Mouse (Mus musculus): ENCODE measurements around the gene Bmper. TPM values are rescaled to one million over a fixed set of nuclear protein-coding genes. Genes with fewer than 3 reads are reported as not detected.
A peak's percentile ranks its signal among the peaks of the same experiment; 100 is the strongest.

Bmper gene
- polyA plus RNA-seq, 1 experiment from 2014 or later, result 6.9 TPM

DNA sequence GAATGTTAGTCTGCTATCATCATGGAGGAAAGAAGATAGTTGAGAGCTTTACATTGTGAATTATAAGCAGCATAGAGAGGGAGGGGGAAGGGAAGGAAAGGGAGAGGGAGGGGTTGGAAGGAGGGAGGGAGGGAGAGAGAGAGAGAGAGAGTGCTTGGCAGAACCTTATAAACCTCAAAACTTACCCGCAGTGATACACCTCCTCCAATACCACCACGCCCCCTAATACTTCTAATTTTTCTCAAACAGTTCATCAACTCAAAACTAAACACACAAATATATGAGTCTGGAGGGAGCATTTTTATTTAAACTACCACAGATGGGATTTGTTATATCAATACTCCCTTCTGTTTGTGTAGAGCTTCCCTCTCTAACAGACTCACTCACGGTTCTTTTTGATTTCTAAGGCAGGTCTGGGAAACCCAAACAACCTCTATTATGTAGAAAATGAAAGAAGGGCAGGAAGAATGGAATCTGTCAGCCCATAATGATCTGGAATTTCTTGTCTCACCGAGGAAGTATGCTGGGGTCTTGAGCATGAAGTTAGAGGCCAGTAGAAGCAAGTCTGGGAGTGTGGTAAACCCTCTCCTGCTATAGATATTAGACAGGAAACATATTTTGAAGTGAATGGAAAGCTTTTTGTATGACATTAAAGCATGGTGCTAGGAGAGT, 152.0 kb downstream of the Bmper start:
- Histone ChIP-seq H3K27me3 (ENCODE audit: control insufficient read depth, insufficient read depth, low read length) (no peaks in the 10 kb centered on the region), H3K4me3 (ENCODE audit: low read depth, low read length) (no peak overlapping the region), H3K9me3 (ENCODE audit: control insufficient read depth, low read depth, low read length) (no peaks in the 10 kb centered on the region), H3K36me3 (ENCODE audit: control insufficient read depth, insufficient read depth, low read length) (no peaks in the 10 kb centered on the region), H3K9ac (replicated peaks; ENCODE audit: low read depth, low read length) (no peak overlapping the region), H3K27ac (ENCODE audit: low read length) (peak overlapping the region; percentile 52; the same call in 1 of the 2 replicates), H3K4me1 (ENCODE audit: control insufficient read depth, insufficient read depth, low read length) (peaks cover 12% of the 10 kb centered on the region), H3K4me2 (replicated peaks; ENCODE audit: low read depth, low read length) (no peak overlapping the region)
- WGBS, result 32% methylated on average over 4 of the region's 4 CpGs
- ATAC-seq (ENCODE audit: insufficient number of reproducible peaks, insufficient read depth, low FRiP score, low read depth), result peak; percentile 37; the same call in 1 of the 2 replicates

DNA sequence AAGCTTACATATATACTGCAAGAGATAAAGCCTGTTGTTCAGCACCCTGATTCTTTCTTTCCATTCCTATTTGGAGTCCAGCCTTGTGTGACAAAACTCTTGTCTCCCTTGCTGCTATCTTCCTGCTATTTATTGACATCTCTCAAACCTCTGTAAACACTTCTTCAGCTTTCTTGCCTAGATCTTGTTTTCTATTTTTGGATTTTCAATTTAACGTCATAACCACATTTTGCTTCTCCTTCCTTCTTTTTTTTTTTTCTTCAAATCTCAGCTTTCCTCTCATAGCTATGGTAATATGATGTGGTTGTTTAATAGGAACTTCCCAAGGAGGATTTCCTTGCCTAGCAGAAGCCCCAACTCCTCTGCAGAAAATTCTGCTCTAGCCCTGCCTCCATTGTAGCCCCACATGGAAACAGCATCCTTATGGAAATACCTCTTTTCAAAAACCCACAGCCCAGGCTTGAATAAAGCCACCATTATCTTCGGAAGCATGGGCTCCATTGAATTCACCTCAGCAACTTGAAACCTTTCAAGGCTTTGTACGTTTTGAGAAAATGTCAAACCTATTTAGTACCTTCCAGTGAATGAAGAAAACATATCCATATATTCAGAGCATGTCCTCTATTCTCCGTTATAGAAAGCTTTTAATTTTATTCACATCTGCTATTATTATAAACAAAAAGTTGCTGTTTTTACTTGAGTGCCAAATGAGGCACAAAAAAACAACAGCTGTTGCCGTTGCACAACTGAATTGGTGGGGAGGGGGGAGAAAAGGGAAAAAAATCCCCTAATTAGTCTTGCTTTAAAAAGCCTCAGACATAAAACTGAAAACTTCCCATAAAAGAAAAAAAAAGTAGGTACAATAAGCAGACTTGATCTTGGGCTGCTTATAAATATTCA, 155.2 kb downstream of the Bmper start:
- Histone ChIP-seq H3K36me3 (ENCODE audit: control insufficient read depth, insufficient read depth, low read length) (no peaks in the 10 kb centered on the region), H3K9ac (replicated peaks; ENCODE audit: low read depth, low read length) (no peak overlapping the region), H3K27ac (ENCODE audit: low read length) (no peak overlapping the region), H3K4me1 (ENCODE audit: control insufficient read depth, insufficient read depth, low read length) (peaks cover 14% of the 10 kb centered on the region), H3K27me3 (ENCODE audit: control insufficient read depth, insufficient read depth, low read length) (no peaks in the 10 kb centered on the region), H3K9me3 (ENCODE audit: control insufficient read depth, low read depth, low read length) (no peaks in the 10 kb centered on the region), H3K4me3 (ENCODE audit: low read depth, low read length) (no peak overlapping the region), H3K4me2 (replicated peaks; ENCODE audit: low read depth, low read length) (no peak overlapping the region)
- WGBS, result 60% methylated on average over 5 of the region's 5 CpGs
- ATAC-seq (ENCODE audit: insufficient number of reproducible peaks, insufficient read depth, low FRiP score, low read depth), result no peak

DNA sequence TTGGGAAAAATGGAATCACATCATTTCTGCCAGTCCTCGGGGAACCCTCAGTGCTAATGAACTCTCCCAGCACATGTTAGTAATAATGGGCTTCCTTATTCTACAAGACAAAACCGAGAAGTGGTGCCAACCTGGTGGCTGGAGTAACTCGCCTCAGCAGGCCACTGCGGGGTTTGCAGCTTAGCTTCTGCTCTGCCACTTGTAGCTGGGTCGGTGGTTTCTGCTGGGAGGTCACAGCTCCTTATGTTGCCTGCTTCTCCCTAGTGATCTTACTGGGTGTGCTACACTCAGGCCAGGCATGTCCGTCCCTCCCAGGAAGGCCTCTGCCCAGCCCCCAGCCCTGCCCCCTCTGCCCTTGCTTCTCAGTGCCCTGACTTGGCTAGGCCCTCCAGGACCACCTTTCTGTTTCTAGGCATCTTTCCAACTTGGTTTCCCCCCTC, 155.9 kb downstream of the Bmper start:
- Histone ChIP-seq H3K27ac (ENCODE audit: low read length) (no peak overlapping the region; the same call in 1 of the 2 replicates), H3K9me3 (ENCODE audit: control insufficient read depth, low read depth, low read length) (no peaks in the 10 kb centered on the region), H3K36me3 (ENCODE audit: control insufficient read depth, insufficient read depth, low read length) (no peaks in the 10 kb centered on the region), H3K9ac (replicated peaks; ENCODE audit: low read depth, low read length) (no peak overlapping the region), H3K4me1 (ENCODE audit: control insufficient read depth, insufficient read depth, low read length) (peaks cover 16% of the 10 kb centered on the region), H3K4me2 (replicated peaks; ENCODE audit: low read depth, low read length) (no peak overlapping the region), H3K4me3 (ENCODE audit: low read depth, low read length) (no peak overlapping the region), H3K27me3 (ENCODE audit: control insufficient read depth, insufficient read depth, low read length) (no peaks in the 10 kb centered on the region)
- no peak for ATAC-seq (ENCODE audit: insufficient number of reproducible peaks, insufficient read depth, low FRiP score, low read depth)
- WGBS, result 51% methylated on average over 6 of the region's 6 CpGs

GRCm38 (mm10) chr9:23380171-23380835, 157.4 kb downstream of the Bmper start:
- ATAC-seq (ENCODE audit: insufficient number of reproducible peaks, insufficient read depth, low FRiP score, low read depth), result no peak
- peaks cover 18% of the 10 kb centered on the region for H3K4me1 ChIP-seq (ENCODE audit: control insufficient read depth, insufficient read depth, low read length)
- no peaks in the 10 kb centered on the region for H3K27me3 ChIP-seq (ENCODE audit: control insufficient read depth, insufficient read depth, low read length)
- H3K9ac ChIP-seq (replicated peaks; ENCODE audit: low read depth, low read length), result no peak overlapping the region
- 84% methylated on average over 5 of the region's 5 CpGs for WGBS
- H3K4me2 ChIP-seq (replicated peaks; ENCODE audit: low read depth, low read length), result no peak overlapping the region
- no peak overlapping the region for H3K4me3 ChIP-seq (ENCODE audit: low read depth, low read length)
- no peaks in the 10 kb centered on the region for H3K36me3 ChIP-seq (ENCODE audit: control insufficient read depth, insufficient read depth, low read length)
- H3K9me3 ChIP-seq (ENCODE audit: control insufficient read depth, low read depth, low read length), result no peaks in the 10 kb centered on the region
- H3K27ac ChIP-seq (ENCODE audit: low read length), result no peak overlapping the region

DNA sequence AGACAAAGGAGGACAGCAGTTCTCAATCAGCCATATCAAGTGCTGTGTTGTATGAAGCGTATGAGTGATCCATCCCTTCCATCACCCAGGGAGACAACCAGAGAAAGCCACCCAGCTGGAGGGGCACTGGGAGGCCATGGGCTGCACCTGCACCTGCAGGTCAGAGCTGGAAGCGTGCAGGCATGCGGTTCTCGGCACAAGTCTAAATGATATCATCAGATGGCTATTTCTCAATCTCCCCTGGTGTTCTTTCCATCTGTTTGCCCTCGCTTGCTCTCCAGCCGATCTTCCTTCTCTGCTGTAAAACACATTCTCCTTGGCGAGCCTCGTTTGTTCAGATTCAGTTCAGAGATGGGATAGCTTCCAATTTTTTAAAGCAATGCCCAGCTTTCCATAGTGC, 160.4 kb downstream of the Bmper start:
- no peak overlapping the region for H3K27ac ChIP-seq (ENCODE audit: low read length)
- no peak overlapping the region for H3K9ac ChIP-seq (replicated peaks; ENCODE audit: low read depth, low read length)
- no peak overlapping the region for H3K4me3 ChIP-seq (ENCODE audit: low read depth, low read length)
- peaks cover 22% of the 10 kb centered on the region for H3K4me1 ChIP-seq (ENCODE audit: control insufficient read depth, insufficient read depth, low read length)
- no peaks in the 10 kb centered on the region for H3K9me3 ChIP-seq (ENCODE audit: control insufficient read depth, low read depth, low read length)
- WGBS, result 49% methylated on average over 8 of the region's 8 CpGs
- no peak for ATAC-seq (ENCODE audit: insufficient number of reproducible peaks, insufficient read depth, low FRiP score, low read depth)
- no peak overlapping the region for H3K4me2 ChIP-seq (replicated peaks; ENCODE audit: low read depth, low read length)
- no peaks in the 10 kb centered on the region for H3K27me3 ChIP-seq (ENCODE audit: control insufficient read depth, insufficient read depth, low read length)
- no peaks in the 10 kb centered on the region for H3K36me3 ChIP-seq (ENCODE audit: control insufficient read depth, insufficient read depth, low read length)

DNA sequence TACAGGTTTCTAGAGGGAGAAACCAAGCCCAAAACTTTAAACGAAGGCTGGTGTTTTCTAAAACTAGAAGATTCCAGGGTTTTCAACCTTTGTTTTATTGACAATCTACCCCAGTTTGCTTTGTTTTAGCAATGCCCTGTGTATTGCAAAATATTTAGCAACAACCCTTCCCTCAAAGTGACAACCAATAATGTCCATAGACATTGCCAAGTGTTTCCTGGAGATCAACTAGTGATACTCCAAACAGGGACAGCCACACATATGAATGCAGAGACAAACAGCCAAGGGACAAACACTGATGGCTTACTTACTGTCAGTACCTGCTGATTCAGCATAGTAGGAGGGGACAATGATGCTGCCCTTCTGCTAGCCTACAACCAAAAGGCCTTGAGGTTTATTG, 161.0 kb downstream of the Bmper start:
- WGBS, result 82% methylated on average over 1 of the region's 1 CpGs
- ATAC-seq (ENCODE audit: insufficient number of reproducible peaks, insufficient read depth, low FRiP score, low read depth), result no peak
- no peaks in the 10 kb centered on the region for H3K9me3 ChIP-seq (ENCODE audit: control insufficient read depth, low read depth, low read length)
- 0 out of 2 replicates have a peak overlapping the region, but pooled peaks have one; percentile 15 for H3K27ac ChIP-seq (ENCODE audit: low read length)
- H3K36me3 ChIP-seq (ENCODE audit: control insufficient read depth, insufficient read depth, low read length), result no peaks in the 10 kb centered on the region
- H3K27me3 ChIP-seq (ENCODE audit: control insufficient read depth, insufficient read depth, low read length), result no peaks in the 10 kb centered on the region
- no peak overlapping the region for H3K4me3 ChIP-seq (ENCODE audit: low read depth, low read length)
- H3K4me2 ChIP-seq (replicated peaks; ENCODE audit: low read depth, low read length), result no peak overlapping the region
- no peak overlapping the region for H3K9ac ChIP-seq (replicated peaks; ENCODE audit: low read depth, low read length)
- peaks cover 17% of the 10 kb centered on the region for H3K4me1 ChIP-seq (ENCODE audit: control insufficient read depth, insufficient read depth, low read length)

GRCm38 (mm10) chr9:23384880-23385279, 162.0 kb downstream of the Bmper start:
- H3K27ac ChIP-seq (ENCODE audit: low read length), result no peak overlapping the region; the same call in 1 of the 2 replicates
- H3K9ac ChIP-seq (replicated peaks; ENCODE audit: low read depth, low read length), result no peak overlapping the region
- H3K4me3 ChIP-seq (ENCODE audit: low read depth, low read length), result no peak overlapping the region
- no peaks in the 10 kb centered on the region for H3K36me3 ChIP-seq (ENCODE audit: control insufficient read depth, insufficient read depth, low read length)
- peak; percentile 24; the same call in 1 of the 2 replicates for ATAC-seq (ENCODE audit: insufficient number of reproducible peaks, insufficient read depth, low FRiP score, low read depth)
- 25% methylated on average over 3 of the region's 3 CpGs for WGBS
- no peak overlapping the region for H3K4me2 ChIP-seq (replicated peaks; ENCODE audit: low read depth, low read length)
- H3K4me1 ChIP-seq (ENCODE audit: control insufficient read depth, insufficient read depth, low read length), result peaks cover 13% of the 10 kb centered on the region
- no peaks in the 10 kb centered on the region for H3K27me3 ChIP-seq (ENCODE audit: control insufficient read depth, insufficient read depth, low read length)
- no peaks in the 10 kb centered on the region for H3K9me3 ChIP-seq (ENCODE audit: control insufficient read depth, low read depth, low read length)

GRCm38 (mm10) chr9:23386201-23386600, 163.3 kb downstream of the Bmper start:
- no peak overlapping the region for H3K9ac ChIP-seq (replicated peaks; ENCODE audit: low read depth, low read length)
- H3K36me3 ChIP-seq (ENCODE audit: control insufficient read depth, insufficient read depth, low read length), result no peaks in the 10 kb centered on the region
- H3K9me3 ChIP-seq (ENCODE audit: control insufficient read depth, low read depth, low read length), result no peaks in the 10 kb centered on the region
- no peak overlapping the region for H3K4me2 ChIP-seq (replicated peaks; ENCODE audit: low read depth, low read length)
- H3K4me3 ChIP-seq (ENCODE audit: low read depth, low read length), result no peak overlapping the region
- 43% methylated on average over 3 of the region's 3 CpGs for WGBS
- ATAC-seq (ENCODE audit: insufficient number of reproducible peaks, insufficient read depth, low FRiP score, low read depth), result no peak
- H3K27me3 ChIP-seq (ENCODE audit: control insufficient read depth, insufficient read depth, low read length), result no peaks in the 10 kb centered on the region
- no peak overlapping the region; the same call in 1 of the 2 replicates for H3K27ac ChIP-seq (ENCODE audit: low read length)
- H3K4me1 ChIP-seq (ENCODE audit: control insufficient read depth, insufficient read depth, low read length), result peaks cover 13% of the 10 kb centered on the region
